Mouse (Mus musculus) embryo, embryonic 10.5 days (tissue): Measurements from ENCODE around the gene Nkx3-2.

ENCODE experiments used
- DNase-seq: peaks from one replicate; pipeline ENCODE4 v3.0.0-alpha.2; 2015; ENCODE audit warnings: low spot score

Gene Nkx3-2

DNA sequence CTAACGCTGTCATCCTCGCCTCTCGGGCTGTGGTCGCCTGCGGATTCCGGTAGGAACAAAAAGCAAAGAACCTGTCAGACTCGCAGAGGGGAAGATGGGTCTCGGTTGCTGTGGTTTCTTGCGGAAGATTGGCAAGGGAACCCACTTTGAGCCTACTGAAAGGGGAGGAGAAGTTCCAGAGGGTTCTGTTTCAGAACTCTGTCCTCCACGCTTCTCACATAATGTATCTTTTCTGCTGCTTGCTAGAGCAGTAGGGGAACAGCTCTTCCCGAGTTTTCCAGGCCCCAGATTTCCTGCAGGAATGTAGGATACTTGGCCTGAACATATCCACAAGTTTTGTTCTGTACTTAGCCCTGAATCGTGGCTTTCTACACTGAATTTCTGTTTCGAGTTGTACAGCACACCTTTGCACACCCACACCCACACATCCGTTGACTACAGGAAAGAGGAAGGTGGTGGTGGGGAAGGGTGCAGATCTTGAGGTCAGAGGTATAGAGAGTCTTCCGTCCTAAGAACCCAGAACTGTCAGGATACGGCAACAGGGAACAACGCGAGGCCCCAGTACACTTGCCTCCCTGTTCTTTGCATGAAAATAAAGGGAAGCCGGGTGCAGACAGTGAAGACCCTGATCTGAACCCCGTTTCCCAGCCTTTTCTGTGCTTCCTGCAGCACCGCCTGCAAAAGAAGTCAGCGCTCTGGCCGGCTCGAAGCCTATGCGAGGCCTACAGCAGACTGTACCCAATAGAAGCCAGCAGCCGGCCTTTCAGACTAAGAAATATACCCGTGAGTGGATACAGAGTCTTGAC is 2.0 kb downstream of the Nkx3-2 start:
- peak; percentile 56 for DNase-seq

- DNase-seq, result peak; percentile 31
These were observed 2.7 kb downstream of the Nkx3-2 start for GRCm38 (mm10) chr5:41761509-41762140.

DNA sequence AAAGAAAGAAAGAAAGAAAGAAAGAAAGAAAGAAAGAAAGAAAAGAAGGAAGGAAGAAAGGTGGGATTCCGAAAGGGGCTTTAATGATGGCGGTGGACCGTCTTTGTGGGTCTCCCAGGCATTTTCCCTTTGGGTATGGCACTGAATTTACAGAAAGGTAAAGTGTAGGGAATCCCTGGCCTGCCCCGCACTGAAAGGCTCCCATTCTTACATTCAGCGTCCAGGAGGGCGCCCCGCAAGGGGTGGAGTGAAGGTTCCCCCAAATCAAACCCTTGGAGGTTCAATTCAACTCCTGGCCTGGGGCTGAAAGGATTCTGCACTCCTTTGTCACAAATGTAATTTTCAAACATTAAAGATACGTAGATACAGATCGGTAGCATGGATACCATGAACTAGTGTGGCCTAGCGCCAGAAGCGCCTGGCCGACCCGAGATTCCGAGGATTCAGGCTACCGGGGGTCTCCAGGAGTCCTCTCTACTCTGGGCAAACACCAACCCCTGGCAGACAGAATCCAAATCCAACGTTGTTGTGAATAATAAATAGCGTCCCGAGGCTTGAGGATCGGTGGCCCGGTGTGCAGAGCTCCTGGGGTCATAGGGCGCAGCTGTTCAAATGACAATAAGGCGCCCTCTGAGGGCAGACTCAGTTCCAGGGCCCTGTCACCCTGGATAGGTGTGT is 3.3 kb downstream of the Nkx3-2 start:
- DNase-seq, result peak; percentile 56

- peak; percentile 48 for DNase-seq
These were observed 4.2 kb downstream of the Nkx3-2 start for GRCm38 (mm10) chr5:41760071-41760470.

- DNase-seq, result peak; percentile 41
These were observed 5.3 kb downstream of the Nkx3-2 start for GRCm38 (mm10) chr5:41758671-41759639.

GRCm38 (mm10) chr5:41757338-41757737 is 7.0 kb downstream of the Nkx3-2 start:
- DNase-seq, result peak; percentile 33

- peak; percentile 31 for DNase-seq
These were observed 7.9 kb downstream of the Nkx3-2 start for GRCm38 (mm10) chr5:41756396-41756795.

GRCm38 (mm10) chr5:41755373-41755960 is 8.8 kb downstream of the Nkx3-2 start:
- peak; percentile 50 for DNase-seq

- DNase-seq, result peak; percentile 51
These were observed 9.5 kb downstream of the Nkx3-2 start for GRCm38 (mm10) chr5:41754836-41755235.

DNA sequence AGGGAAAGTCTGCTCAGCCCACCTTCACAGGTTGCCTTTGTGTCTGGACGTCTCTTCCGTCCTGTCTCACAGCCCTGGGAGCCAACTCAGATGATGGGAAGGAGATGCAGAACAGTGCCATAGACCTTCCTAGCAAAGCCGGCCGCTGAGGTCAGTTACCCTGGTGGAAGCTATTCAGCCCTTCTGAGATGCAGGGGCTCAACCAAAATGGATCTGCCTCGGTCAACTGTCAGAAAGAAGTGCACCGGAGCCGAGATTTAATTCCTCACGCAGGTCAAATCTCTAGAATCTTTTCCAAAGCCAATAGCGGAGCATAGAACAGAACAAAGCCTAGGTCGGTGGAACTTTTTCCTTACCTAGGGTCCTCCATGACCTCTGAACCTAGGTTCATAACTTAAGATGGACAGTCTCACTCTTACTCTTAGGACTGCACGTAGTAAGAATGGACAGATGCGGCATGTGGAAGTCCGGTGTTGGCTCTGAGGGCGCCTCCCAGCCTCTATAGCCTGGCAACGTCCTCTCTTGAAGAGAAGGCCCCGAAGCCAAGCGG is 10.0 kb downstream of the Nkx3-2 start:
- DNase-seq, result peak; percentile 58

DNA sequence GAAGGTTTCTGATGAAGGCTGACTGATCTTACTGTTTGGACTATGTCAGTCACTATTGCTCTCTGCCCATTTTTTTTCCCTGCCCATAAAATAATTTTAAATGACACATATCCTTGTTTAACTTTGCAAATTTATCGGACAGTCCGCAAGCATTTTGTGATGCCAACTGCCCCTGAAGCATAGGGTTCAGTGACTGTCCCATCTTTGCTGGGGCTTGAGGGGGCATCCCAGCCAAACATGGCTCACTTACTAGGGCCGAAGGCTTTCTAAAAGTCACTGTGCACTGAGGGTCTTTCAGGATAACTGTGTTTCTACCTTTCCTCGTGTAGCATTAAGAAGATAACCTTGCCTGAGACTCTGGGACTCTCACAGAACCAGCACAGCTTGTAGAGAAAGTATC is 11.6 kb downstream of the Nkx3-2 start:
- peak; percentile 40 for DNase-seq

DNA sequence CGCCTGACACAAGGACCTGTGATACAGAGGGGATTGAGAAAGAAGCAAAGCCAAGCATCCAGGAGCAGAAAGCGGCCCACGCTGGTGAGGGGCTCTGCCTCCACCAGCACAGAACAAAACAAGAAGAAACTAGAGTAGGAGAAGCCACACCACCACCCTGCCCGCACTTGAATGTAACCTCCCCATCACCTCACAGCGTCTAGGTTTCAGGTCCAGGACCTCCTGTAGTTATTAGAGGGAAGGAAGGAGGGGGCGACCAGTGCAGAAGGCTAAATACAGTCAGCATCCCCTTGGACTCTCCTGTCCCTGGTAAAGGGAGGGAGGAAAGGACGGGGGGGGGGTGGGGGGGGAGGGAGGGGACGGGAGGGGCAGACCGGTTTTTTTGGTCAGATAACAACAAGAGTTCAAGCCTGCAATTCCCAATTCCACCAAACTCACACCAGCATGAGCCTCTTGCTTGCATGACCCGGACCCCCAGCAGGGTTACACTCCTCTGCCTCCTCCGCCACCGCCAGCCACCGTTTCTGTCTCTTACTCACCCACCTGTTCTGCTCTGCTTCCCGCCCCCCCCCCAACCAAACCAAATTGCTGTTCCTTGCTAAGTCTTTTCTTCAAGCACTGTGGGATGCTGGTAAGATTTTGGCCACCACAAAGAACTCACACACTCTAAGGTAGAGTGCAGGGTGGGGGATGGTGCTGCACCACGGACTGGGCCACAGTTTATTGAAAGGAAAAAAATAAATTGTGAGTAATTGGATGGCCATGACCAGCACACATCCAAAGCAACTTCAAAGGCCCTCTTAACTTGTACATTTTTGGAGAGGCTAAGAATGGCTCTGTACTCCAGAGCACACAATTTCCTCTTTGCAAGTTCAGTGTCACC is 19.2 kb downstream of the Nkx3-2 start:
- DNase-seq, result peak; percentile 13

DNA sequence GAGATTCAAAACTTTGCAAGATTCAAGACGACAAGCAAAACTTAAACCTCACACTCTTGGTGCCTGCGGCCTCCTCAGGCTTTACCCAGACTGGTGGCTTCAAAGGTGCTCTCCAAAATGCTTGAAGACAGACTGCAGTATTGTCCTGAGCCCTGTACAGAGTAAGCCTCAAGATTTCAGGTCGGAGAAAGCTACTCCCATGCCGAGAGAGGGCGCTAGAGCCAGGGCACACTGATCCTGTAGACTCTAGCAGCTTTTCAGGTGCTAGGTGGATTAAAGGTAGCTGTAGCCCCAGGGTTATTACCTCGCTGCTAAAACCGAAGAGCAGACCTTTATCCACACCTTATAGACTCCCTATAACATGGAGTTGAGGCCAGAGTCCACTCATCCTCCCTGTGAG is 20.1 kb downstream of the Nkx3-2 start:
- DNase-seq, result peak; percentile 16

- DNase-seq, result peak; percentile 14
These were observed 25.5 kb downstream of the Nkx3-2 start for GRCm38 (mm10) chr5:41738817-41739216.

- peak; percentile 4 for DNase-seq
These were observed 27.3 kb downstream of the Nkx3-2 start for GRCm38 (mm10) chr5:41737039-41737438.

GRCm38 (mm10) chr5:41727017-41727416 is 37.3 kb downstream of the Nkx3-2 start:
- no peak for DNase-seq

GRCm38 (mm10) chr5:41725573-41725972 is 38.7 kb downstream of the Nkx3-2 start:
- DNase-seq, result no peak
